Mouse (Mus musculus) Patski (cell line): ENCODE data around the gene Rpf1. TPM values are rescaled to one million over a fixed set of nuclear protein-coding genes. Genes with fewer than 3 reads are reported as not detected.

Source experiments
- ATAC-seq: fragments of 100-300 bp; one replicate; pipeline ENCODE4 v1.8.0; 2021
- CTCF ChIA-PET: fragments of 350-600 bp; sonication (Branson Sonifier 250); formaldehyde crosslinking; loops from one replicate; lab custom pipeline; 2022; ENCODE audit warnings: inconsistent platforms; lab: Charles Lee
- POLR2A ChIA-PET: fragments of 350-600 bp; sonication (Branson Sonifier 250); formaldehyde crosslinking; loops from one replicate; lab custom pipeline; 2022; ENCODE audit warnings: antibody characterized with exemption, inconsistent platforms; lab: Charles Lee
- DNase-seq: peaks from one replicate; pipeline ENCODE4 v3.0.0-alpha.2; 2011; ENCODE audit warnings: low read depth, low spot score
- H3K27me3 ChIP-seq: fragments of 371-371 bp; one replicate; pipeline ENCODE4 v1.5.1; 2021
- CTCF ChIP-seq: fragments of 100-300 bp; IDR thresholded peaks from one replicate; pipeline ENCODE4 v1.5.1; 2021
- in situ Hi-C: fragments of 300-500 bp; cut with MboI; formaldehyde crosslinking; loops from 3 replicates; pipeline ENCODE4 v1.11.1; 2018; ENCODE audit warnings: low pct_unique_long_range_greater_than_20kb, mixed read lengths
- polyA plus RNA-seq: library from polyadenylated mRNA; unstranded; gene quantifications from one replicate; pipeline ENCODE4 v1.2.3, GENCODE M21; 2021

Rpf1 gene
- polyA plus RNA-seq, 1 experiment from 2014 or later = 78.9 TPM

DNA sequence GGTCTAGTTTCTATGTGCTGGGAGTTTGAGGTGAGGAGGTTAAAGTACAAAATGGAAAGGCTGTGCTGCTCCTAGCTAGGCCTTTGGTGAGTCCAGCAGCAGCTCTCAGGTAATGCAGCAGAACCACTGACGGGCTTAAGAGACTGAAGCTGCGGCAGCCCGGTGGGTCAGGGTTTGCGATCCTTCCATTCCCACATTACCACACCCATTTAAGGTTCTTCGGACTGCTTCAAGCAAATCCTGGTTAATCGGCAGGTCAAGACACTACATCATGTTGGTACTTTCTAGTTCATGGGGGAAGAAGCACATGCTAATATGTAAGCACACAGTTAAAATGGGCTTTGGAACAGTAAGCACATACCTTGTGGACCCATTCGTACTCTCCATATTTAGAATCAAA lies 14.5 kb downstream of the Rpf1 start:
- CTCF ChIA-PET = interaction anchor here (1.5 kb wide), 1 partner anchor 179 kb away, joined by 4 read pairs; no protein-coding TSS in a partner anchor
- no peak for DNase-seq
- ATAC-seq = no peak
- POLR2A ChIA-PET = no interaction called here
- in situ Hi-C loops = no loop called here
- no peak for TF ChIP-seq CTCF
- no peaks in the 10 kb centered on the region for H3K27me3 ChIP-seq

DNA sequence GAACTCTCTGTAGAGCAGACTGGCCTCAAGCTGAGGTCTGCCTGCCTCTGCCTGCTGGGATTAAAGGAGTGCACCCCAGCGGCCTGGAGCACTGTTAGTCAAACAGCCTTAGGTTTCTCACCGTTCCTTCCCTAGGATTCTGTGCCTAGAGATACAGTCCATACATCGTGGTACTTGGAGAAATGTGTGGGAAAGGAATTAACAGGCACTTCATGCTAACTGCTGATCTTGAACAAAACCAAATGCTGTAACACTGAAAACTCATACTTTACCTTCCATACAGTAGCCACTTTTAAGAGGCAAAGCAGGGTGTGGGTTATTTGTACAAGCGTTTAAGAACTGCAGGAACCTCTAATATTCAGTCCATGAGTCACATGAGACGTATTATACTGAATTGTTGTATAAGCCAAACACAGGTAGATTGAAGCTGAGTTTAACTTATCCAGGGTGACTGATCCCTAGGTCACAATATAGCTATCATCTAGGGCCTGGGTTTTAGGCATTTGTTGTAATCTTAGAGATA lies 19.6 kb downstream of the Rpf1 start:
- in situ Hi-C loops = no loop called here
- no peaks in the 10 kb centered on the region for H3K27me3 ChIP-seq
- DNase-seq = no peak
- no peak for TF ChIP-seq CTCF
- ChIA-PET POLR2A (interaction anchor here (1.1 to 2.6 kb wide), 2 partner anchors 7 to 19 kb away, joined by 4 to 10 read pairs; partner anchors contain the start of gene Rpf1), CTCF (interaction anchor here (0.9 to 1.9 kb wide), 5 partner anchors 8 to 560 kb away, joined by 3 to 5 read pairs (median 4); no protein-coding TSS in a partner anchor)
- no peak for ATAC-seq

DNA sequence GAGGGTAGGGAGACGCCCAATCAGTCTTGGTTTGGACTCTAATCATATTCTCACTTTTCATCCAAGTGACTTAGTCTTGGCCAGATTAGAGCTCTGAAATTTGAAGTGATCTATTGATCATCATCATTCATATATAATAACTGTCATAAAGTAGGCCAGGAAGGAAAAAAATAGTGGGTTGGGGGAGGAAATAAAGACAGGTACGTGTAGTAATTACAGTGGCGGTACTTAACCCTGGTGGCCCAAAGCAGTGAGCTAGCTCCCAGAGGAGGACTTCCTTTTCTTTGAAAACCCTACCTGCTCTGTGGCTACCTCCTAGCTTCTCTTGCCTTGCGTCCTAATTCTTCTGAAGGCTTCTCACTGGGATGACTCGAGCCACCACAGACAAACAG lies 20.4 kb downstream of the Rpf1 start:
- DNase-seq (no peak), ATAC-seq (no peak)
- POLR2A ChIA-PET = interaction anchor here (1.1 to 2.6 kb wide), 4 partner anchors 8 to 27 kb away, joined by 3 to 10 read pairs (median 6); partner anchors contain the start of gene Rpf1
- no peak for TF ChIP-seq CTCF
- CTCF ChIA-PET = interaction anchor here (0.7 to 1.9 kb wide), 8 partner anchors 9 to 559 kb away, joined by 3 to 5 read pairs (median 3); no protein-coding TSS in a partner anchor
- H3K27me3 ChIP-seq = no peaks in the 10 kb centered on the region
- in situ Hi-C loops = no loop called here

DNA sequence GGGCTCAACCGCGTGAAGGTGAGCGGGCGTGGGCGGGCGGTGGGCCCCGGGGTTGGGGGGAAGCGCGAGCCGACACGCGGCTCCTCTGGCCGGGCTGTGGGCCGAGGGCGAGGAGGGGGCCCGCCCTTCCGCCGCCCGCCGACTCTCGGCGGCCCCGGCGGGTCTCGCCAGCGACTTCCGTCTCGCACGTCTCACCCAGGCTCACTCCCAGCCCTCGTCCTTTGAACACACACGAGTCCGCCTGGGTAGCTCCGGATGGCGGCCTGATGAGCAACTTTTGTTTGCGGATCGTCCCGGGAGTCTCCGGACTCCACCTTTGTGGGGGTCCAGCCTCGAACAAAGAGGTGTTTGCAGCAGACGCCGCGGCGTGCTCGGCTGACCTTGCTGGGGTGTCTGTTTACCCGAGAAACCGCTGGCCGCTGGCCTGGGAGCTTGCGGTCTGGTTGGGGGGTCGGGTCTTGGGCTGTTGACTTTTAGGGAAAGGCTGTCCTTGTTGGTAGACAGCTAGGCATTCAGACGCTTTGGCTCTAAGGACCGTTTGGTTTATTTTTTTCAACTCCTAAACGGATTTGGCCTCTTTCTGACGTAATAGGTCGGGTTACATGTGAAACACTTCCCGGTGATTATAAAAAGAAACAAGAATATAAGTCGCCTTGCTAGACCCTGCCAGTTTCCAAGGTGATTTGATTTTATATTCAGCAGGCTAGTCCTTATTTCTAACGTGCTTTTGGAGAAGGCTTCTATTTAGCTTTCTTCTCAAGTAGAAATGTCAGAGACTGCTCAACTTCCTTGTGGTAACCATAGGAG lies 21.0 kb downstream of the Rpf1 start:
- no peak for TF ChIP-seq CTCF
- peak; percentile 50 for ATAC-seq
- ChIA-PET POLR2A (interaction anchor here (0.6 to 2.6 kb wide), 6 partner anchors 9 to 40 kb away, joined by 3 to 10 read pairs (median 5); partner anchors contain the start of gene Rpf1), CTCF (interaction anchor here (0.7 to 1.9 kb wide), 7 partner anchors 9 to 64 kb away, joined by 3 to 5 read pairs (median 3); no protein-coding TSS in a partner anchor)
- DNase-seq = no peak
- no peaks in the 10 kb centered on the region for H3K27me3 ChIP-seq
- in situ Hi-C loops = no loop called here

DNA sequence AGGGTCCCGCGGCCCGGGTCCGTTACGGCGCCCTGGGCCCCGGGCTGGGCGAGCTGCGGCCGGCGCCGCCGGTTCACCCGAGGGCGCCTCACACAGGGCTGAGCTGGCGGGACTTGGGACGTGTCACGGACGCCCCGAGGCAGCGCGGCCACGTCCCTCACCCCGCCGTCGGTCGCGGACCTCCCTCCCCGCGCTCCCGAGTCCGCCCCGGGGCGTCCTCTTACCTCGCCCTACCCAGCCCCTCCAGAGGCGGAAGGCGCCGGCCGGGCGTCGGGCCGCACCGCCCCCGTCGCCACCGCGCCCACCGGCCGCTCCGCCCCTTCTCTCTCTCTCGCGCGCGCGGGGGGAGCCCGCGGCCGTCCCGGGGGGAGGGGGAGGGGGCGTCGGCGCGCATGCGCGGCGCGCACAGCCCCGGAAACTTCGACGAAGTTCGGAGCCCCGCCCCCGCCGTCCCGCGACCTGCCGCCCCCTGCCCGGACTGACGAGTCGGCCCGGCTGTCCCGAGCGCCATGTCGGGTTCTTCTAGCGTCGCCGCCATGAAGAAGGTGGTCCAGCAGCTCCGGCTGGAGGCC lies 21.7 kb downstream of the Rpf1 start, which contains the start of the genes Spata1 and Gng5:
Spata1 (minus strand) TSS at position 323 of the 572 bp plus-strand sequence.
Gng5 (plus strand) TSS at position 377 of the 572 bp plus-strand sequence.
- ChIA-PET CTCF (interaction anchor here (1.9 kb wide), 1 partner anchor 46 kb away, joined by 5 read pairs; no protein-coding TSS in a partner anchor), POLR2A (interaction anchor here (0.7 to 2.6 kb wide), 6 partner anchors 16 to 584 kb away, joined by 3 to 10 read pairs (median 5); partner anchors contain the start of gene Rpf1)
- peak; percentile 91 for ATAC-seq
- no peaks in the 10 kb centered on the region for H3K27me3 ChIP-seq
- in situ Hi-C loops = no loop called here
- DNase-seq = peak; percentile 41
- TF ChIP-seq CTCF = no peak

DNA sequence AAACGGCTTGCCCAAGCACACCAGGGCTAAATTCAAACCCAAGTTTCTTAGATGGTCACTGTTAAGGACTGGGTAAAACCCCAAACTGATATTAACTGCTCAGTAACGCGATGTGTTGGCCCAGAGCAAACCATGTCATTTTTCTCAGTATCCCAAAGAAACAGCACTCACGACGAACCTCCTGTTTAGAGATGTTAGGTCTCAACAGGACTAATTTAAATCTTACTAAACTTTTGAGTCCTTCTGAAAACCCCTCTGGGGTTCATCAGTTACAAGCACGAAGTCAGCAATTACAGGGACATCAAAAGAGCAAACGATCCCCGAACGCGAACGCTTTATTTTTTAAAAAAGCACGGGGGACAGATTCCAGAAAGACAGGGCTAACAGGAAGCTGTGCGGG lies 22.2 kb downstream of the Rpf1 start:
- in situ Hi-C loops = no loop called here
- DNase-seq (no peak), ATAC-seq (no peak)
- ChIA-PET POLR2A (interaction anchor here (0.7 to 2.6 kb wide), 3 partner anchors 22 to 583 kb away, joined by 3 to 10 read pairs (median 4); partner anchors contain the start of gene Rpf1), CTCF (no interaction called here)
- H3K27me3 ChIP-seq = no peaks in the 10 kb centered on the region
- no peak for TF ChIP-seq CTCF

DNA sequence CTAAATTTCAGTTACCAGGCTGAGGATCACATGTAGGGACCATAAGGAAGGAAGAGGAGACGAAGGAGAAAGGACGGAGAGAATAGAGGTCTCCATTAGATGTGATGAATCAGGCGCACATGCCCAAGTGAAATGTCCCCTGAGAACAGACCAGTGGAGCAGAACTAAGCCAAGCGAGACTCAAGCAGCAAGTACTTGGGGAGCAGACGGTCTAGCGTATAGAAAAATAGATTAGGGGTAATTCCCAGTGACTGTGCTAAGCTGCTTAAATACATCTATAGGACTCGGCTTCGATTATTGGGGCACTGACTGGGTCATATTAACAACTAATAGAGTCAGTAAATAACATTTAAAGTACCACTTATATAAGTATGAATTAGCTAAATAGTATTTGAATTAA lies 26.3 kb downstream of the Rpf1 start:
- no peak for TF ChIP-seq CTCF
- ATAC-seq (no peak), DNase-seq (no peak)
- H3K27me3 ChIP-seq = no peaks in the 10 kb centered on the region
- POLR2A ChIA-PET = interaction anchor here (1.1 kb wide), 1 partner anchor 20 kb away, joined by 3 read pairs; no protein-coding TSS in a partner anchor
- in situ Hi-C loops = no loop called here
- CTCF ChIA-PET = interaction anchor here (1.0 to 3.6 kb wide), 11 partner anchors 8 to 451 kb away, joined by 3 to 21 read pairs (median 4); no protein-coding TSS in a partner anchor

DNA sequence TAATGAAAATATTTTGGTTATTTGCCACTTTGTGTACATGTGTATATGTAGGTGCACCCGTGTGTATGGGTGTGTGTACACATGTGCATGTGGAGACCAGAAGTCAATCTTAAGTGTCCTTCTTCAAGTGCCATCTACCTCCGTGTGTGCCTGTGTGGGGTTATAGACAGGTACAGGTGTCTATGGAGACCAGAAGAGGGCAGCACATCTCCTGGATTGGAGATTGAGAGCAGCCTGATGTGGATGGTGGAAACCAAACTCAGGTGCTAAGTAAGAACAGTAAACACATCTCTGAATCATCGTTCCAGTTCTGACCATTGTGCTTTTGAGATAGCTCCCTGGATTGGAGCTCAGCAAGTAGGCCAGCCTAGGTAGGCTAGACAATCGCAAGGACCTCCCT lies 34.8 kb downstream of the Rpf1 start:
- DNase-seq (no peak), ATAC-seq (no peak)
- no peaks in the 10 kb centered on the region for H3K27me3 ChIP-seq
- in situ Hi-C loops = loop anchor here (5.0 kb wide), 1 partner anchor 304 kb away; no protein-coding TSS in a partner anchor
- CTCF ChIA-PET = interaction anchor here (1.1 to 1.3 kb wide), 4 partner anchors 8 to 149 kb away, joined by 3 to 6 read pairs (median 3); no protein-coding TSS in a partner anchor
- TF ChIP-seq CTCF = peak; percentile 58
- POLR2A ChIA-PET = no interaction called here

DNA sequence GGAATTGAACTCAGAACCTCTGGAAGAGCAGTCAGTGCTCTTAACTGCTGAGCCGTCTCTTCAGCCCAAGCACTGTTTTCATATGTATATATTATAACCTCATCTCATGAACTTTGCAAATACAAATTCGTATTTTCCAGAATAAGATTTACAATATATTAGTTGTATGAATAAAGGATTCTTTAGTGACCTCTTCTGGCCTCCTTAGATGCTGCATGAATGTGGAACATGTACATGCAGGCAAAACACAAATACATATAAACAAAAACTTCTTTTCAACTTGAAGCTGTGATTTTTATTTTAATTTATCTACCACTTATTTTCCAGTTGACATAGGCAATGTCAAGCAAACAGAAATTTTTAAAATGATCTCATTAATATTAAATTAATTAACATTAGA lies 39.2 kb downstream of the Rpf1 start:
- in situ Hi-C loops = loop anchor here (5.0 kb wide), 1 partner anchor 135 kb away; no protein-coding TSS in a partner anchor
- POLR2A ChIA-PET = no interaction called here
- DNase-seq (no peak), ATAC-seq (no peak)
- H3K27me3 ChIP-seq = no peaks in the 10 kb centered on the region
- peak; percentile 63 for TF ChIP-seq CTCF
- CTCF ChIA-PET = interaction anchor here (0.9 to 5.0 kb wide), 9 partner anchors 7 to 133 kb away, joined by 3 to 21 read pairs (median 5); no protein-coding TSS in a partner anchor

DNA sequence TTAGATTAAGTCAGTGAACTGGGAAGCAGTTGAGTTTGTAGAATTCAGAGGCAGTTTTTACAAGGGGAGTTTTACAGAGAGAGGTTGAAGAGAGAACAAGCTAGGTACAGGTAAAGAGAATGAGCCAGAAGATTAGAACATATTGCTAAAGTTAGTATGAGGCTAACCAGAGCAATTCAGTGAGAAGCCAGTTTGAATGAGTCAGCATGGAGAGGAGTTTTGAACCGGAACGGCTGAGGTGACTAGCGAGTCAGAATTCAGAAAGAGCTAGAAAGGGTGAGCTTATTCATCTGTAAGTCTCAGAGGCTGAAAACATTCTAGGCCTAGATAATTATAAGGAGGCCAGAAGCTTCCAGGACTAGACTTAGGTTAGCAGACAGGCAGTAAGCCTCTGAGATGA lies 46.8 kb downstream of the Rpf1 start:
- in situ Hi-C loops = no loop called here
- DNase-seq (peak; percentile 73), ATAC-seq (peak; percentile 76)
- POLR2A ChIA-PET = interaction anchor here (0.7 to 1.3 kb wide), 4 partner anchors 17 to 71 kb away, joined by 3 to 4 read pairs (median 3); partner anchors contain the start of genes Gng5 and Spata1
- no peak for TF ChIP-seq CTCF
- CTCF ChIA-PET = interaction anchor here (0.9 to 3.5 kb wide), 14 partner anchors 9 to 471 kb away, joined by 3 to 24 read pairs (median 5); partner anchors contain the start of gene Ctbs
- H3K27me3 ChIP-seq = no peaks in the 10 kb centered on the region
